8 mouse cellular contexts compared by ENCODE assay signal in the genomic region with DNA sequence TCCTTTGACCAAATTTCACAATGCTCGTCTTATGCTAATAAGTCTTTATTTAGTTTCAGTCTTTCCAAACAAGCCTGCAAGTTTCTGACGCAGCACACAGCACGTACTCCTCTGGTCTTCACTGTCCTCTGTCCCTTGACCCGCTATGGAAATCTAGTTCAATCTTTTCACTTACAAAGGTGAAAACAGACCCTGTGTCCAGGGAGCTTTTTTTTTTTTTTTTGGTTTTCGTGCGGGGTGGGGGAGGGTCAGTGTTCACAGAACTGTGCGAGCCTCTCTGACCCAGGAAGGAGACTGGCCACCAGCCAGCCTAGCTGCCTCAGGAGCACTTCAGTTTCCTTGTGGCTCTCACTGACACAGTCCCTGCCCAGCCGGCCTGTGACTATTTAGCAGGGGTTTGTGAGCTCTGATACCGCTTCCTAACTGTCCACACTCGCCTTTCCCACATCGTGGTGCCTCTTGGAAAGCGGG. TPM values are rescaled to one million over a fixed set of nuclear protein-coding genes. Genes with fewer than 3 reads are reported as not detected.
DNase-seq lines count a peak whose midpoint lies in the region; ATAC-seq lines count a peak whose summit lies in the region.

No protein-coding gene starts in this region.

- WGBS in hindbrain, embryonic 15.5 days = 16% methylated on average over 12 of the region's 12 CpGs
- 4% methylated on average over 12 of the region's 12 CpGs for WGBS in macrophage (ENCODE audit: missing documents)

- no peak overlapping the region for H3K27ac ChIP-seq in hindbrain, embryonic 15.5 days (replicated peaks)
- peak overlapping the region; percentile 94 for H3K27ac ChIP-seq in macrophage

- H3K79me2 ChIP-seq in macrophage (ENCODE audit: inconsistent target) = no peaks in the 10 kb centered on the region

- peak overlapping the region; percentile 32 for H3K4me2 ChIP-seq in hindbrain, embryonic 15.5 days

- intact Hi-C loops in left cerebral cortex, postnatal 25 days (cut with DNase I) = loop anchor here (5.0 kb wide), 1 partner anchor 125 kb away; a partner anchor contains a TSS

- peak; percentile 56 for DNase-seq in adrenal gland, adult 8-10 months
- DNase-seq in cerebellum, postnatal 25 days = peak; percentile 85 to 93
- DNase-seq in gastrocnemius, postnatal 10 days = peak; percentile 78
- peak; percentile 63 to 73 for DNase-seq in left cerebral cortex, postnatal 25 days (ENCODE audit: low spot score in 2 of 2)
- DNase-seq in retina, postnatal 1 day = peak; percentile 57
- DNase-seq in T-cell, adult 2 months (ENCODE audit: low spot score) = no peak

- 0 out of 2 replicates have a peak, but pooled peaks have one; percentile 45 for ATAC-seq in hindbrain, embryonic 15.5 days (ENCODE audit: low FRiP score, low read depth)

- no peak overlapping the region for H3K4me3 ChIP-seq in hindbrain, embryonic 15.5 days
- peak overlapping the region; percentile 19 for H3K4me3 ChIP-seq in macrophage (ENCODE audit: inconsistent target)

- no peaks in the 10 kb centered on the region for H3K27me3 ChIP-seq in hindbrain, embryonic 15.5 days

- peaks cover 10% of the 10 kb centered on the region; the same call in 1 of the 2 replicates for H3K4me1 ChIP-seq in hindbrain, embryonic 15.5 days (replicated peaks)

- H3K9me3 ChIP-seq in hindbrain, embryonic 15.5 days = no peaks in the 10 kb centered on the region

- H3K36me3 ChIP-seq in hindbrain, embryonic 15.5 days = no peaks in the 10 kb centered on the region
- H3K36me3 ChIP-seq in macrophage (ENCODE audit: inconsistent target) = no peaks in the 10 kb centered on the region

- no peak overlapping the region for H3K9ac ChIP-seq in hindbrain, embryonic 15.5 days

RNA-seq across cellular contexts. Expression of a gene that starts 16.6 kb away (rescaled TPM):
- 100 to 1,000 TPM; 141 to 160 (median 152) TPM for total RNA-seq in adrenal gland, adult 8-10 months (2022)
- total RNA-seq in gastrocnemius, postnatal 10 days (2021) = 100 to 1,000 TPM; 108 to 114 TPM
- 341 and 365 TPM in 2 replicates for polyA plus RNA-seq in hindbrain, embryonic 15.5 days (2015; fragmentation: Nextera tagmentation; extraction: Ambion mirVana)
- 100 to 1,000 TPM; 108 TPM for total RNA-seq in left cerebral cortex, postnatal 25 days (2021)
- 100 to 1,000 TPM in 16 of 26 experiments, 10 to 100 TPM in 10; 36.3 to 161 (median 112) TPM for total RNA-seq in macrophage (2018; cell fraction: chromatin; rRNA removed)
- total RNA-seq in macrophage (2018; cell fraction: cytosol; rRNA removed) = 100 to 1,000 TPM; 112 to 224 (median 168) TPM
- total RNA-seq in macrophage (2018; cell fraction: nucleus; rRNA removed) = 100 to 1,000 TPM in 14 of 26 experiments, 10 to 100 TPM in 12; 37.4 to 148 (median 104) TPM
- polyA plus RNA-seq in macrophage (2018) = 137 to 223 TPM (median 152 TPM) in 3 replicates

RNA-seq across cellular contexts. Expression of a gene that starts 38.0 kb away (rescaled TPM):
- 100 to 1,000 TPM; 115 to 138 (median 117) TPM for total RNA-seq in adrenal gland, adult 8-10 months (2022)
- total RNA-seq in gastrocnemius, postnatal 10 days (2021) = 10 to 100 TPM; 43.9 to 48.7 TPM
- polyA plus RNA-seq in hindbrain, embryonic 15.5 days (2015; fragmentation: Nextera tagmentation; extraction: Ambion mirVana) = 82.0 and 86.6 TPM in 2 replicates
- total RNA-seq in left cerebral cortex, postnatal 25 days (2021) = 10 to 100 TPM; 60.8 to 62.8 TPM
- total RNA-seq in macrophage (2018; cell fraction: chromatin; rRNA removed) = 10 to 100 TPM; 41.7 to 69.9 (median 60.1) TPM
- total RNA-seq in macrophage (2018; cell fraction: cytosol; rRNA removed) = 100 to 1,000 TPM in 11 of 26 experiments, 10 to 100 TPM in 15; 78.3 to 112 (median 97.5) TPM
- total RNA-seq in macrophage (2018; cell fraction: nucleus; rRNA removed) = 10 to 100 TPM; 46.3 to 92.5 (median 72.1) TPM
- polyA plus RNA-seq in macrophage (2018) = 90.4 to 109 TPM (median 90.6 TPM) in 3 replicates
